Mouse (Mus musculus): ENCODE data around the gene Kank1.

GRCm38 (mm10) chr19:25399511-25400211 lies 162.9 kb downstream of the Kank1 start:
- TF ChIP-seq CTCF (IDR thresholded peaks at IDR 0.05; ENCODE audit: low read depth) (no peak), EP300 (IDR thresholded peaks at IDR 0.05; ENCODE audit: low read depth) (no peak)
